Mouse (Mus musculus) retina, postnatal 7 days (tissue): ENCODE data around the gene Krtap3-1.
"Not testable (repeated sequence)": the region's sequence is repeated elsewhere in the genome, so short reads cannot be mapped to it uniquely, and the experiment has no call there.

Source experiments
- DNase-seq: peaks from one replicate; pipeline ENCODE4 v3.0.0-alpha.2; 2012; ENCODE audit warnings: low read depth, low spot score

Krtap3-1 gene

GRCm38 (mm10) chr11:99566530-99566929 is at the start of gene Krtap3-1:
Krtap3-1 (minus strand) TSS chr11:99566630.
- no peak for DNase-seq

GRCm38 (mm10) chr11:99614796-99615363 is 48.5 kb upstream of the Krtap3-1 start, which contains the start of gene Krtap2-4:
Krtap2-4 (minus strand) TSS chr11:99614846.
- DNase-seq: no peak

GRCm38 (mm10) chr11:99610089-99610488 is 43.7 kb upstream of the Krtap3-1 start, which contains the start of gene Gm11937:
Gm11937 (minus strand) TSS chr11:99610189.
- not testable (repeated sequence) for DNase-seq

- DNase-seq: no peak
Observed at GRCm38 (mm10) chr11:99609126-99609525, 42.7 kb upstream of the Krtap3-1 start.

GRCm38 (mm10) chr11:99603208-99603607 is 36.8 kb upstream of the Krtap3-1 start, which contains the start of gene Gm11938:
Gm11938 (minus strand) TSS chr11:99603308.
- not testable (repeated sequence) for DNase-seq

GRCm38 (mm10) chr11:99597742-99598141 is 31.3 kb upstream of the Krtap3-1 start, which contains the start of gene Krtap9-3:
Krtap9-3 (minus strand) TSS chr11:99598105.
- DNase-seq: not testable (repeated sequence)

- no peak for DNase-seq
Observed at GRCm38 (mm10) chr11:99590981-99591380, 24.6 kb upstream of the Krtap3-1 start, which contains the start of gene Krtap1-3. Krtap1-3 (minus strand) TSS chr11:99591339.

- no peak for DNase-seq
Observed at GRCm38 (mm10) chr11:99585096-99585495, 18.7 kb upstream of the Krtap3-1 start.

GRCm38 (mm10) chr11:99583245-99583704 is 16.8 kb upstream of the Krtap3-1 start, which contains the start of gene Krtap1-4:
Krtap1-4 (minus strand) TSS chr11:99583654.
- DNase-seq: no peak

- no peak for DNase-seq
Observed at GRCm38 (mm10) chr11:99581564-99581963, 15.1 kb upstream of the Krtap3-1 start.

- DNase-seq: no peak
Observed at GRCm38 (mm10) chr11:99581051-99581450, 14.6 kb upstream of the Krtap3-1 start.

GRCm38 (mm10) chr11:99580636-99581035 is 14.2 kb upstream of the Krtap3-1 start, which contains the start of gene Krtap1-5:
Krtap1-5 (minus strand) TSS chr11:99581016.
- DNase-seq: no peak

- DNase-seq: peak; percentile 54
Observed at GRCm38 (mm10) chr11:99574106-99574505, 7.7 kb upstream of the Krtap3-1 start.

GRCm38 (mm10) chr11:99573164-99573563 is 6.7 kb upstream of the Krtap3-1 start:
- DNase-seq: no peak

- no peak for DNase-seq
Observed at GRCm38 (mm10) chr11:99562580-99562979, 3.9 kb downstream of the Krtap3-1 start.

GRCm38 (mm10) chr11:99559366-99559765 is 7.1 kb downstream of the Krtap3-1 start, which contains the start of gene Gm11939:
Gm11939 (minus strand) TSS chr11:99559466.
- no peak for DNase-seq

GRCm38 (mm10) chr11:99557976-99558745 is 8.3 kb downstream of the Krtap3-1 start:
- DNase-seq: no peak

- DNase-seq: no peak
Observed at GRCm38 (mm10) chr11:99556753-99557152, 9.7 kb downstream of the Krtap3-1 start, which contains the start of gene Krtap3-2. Krtap3-2 (minus strand) TSS chr11:99556853.

GRCm38 (mm10) chr11:99556195-99556594 is 10.2 kb downstream of the Krtap3-1 start:
- no peak for DNase-seq

GRCm38 (mm10) chr11:99550765-99551164 is 15.7 kb downstream of the Krtap3-1 start, which contains the start of gene Krtap3-3:
Krtap3-3 (minus strand) TSS chr11:99550865.
- no peak for DNase-seq

- DNase-seq: no peak
Observed at GRCm38 (mm10) chr11:99547892-99548291, 18.5 kb downstream of the Krtap3-1 start.

GRCm38 (mm10) chr11:99539721-99540120 is 26.7 kb downstream of the Krtap3-1 start:
- DNase-seq: peak; percentile 36
